Mouse (Mus musculus) neural tube, embryonic 13.5 days (tissue): ENCODE results near the gene Lipo1. TPM values are rescaled to one million over a fixed set of nuclear protein-coding genes. Genes with fewer than 3 reads are reported as not detected.
"Not testable (repeated sequence)": the region's sequence is repeated elsewhere in the genome, so short reads cannot be mapped to it uniquely, and the experiment has no call there.

ENCODE experiments used
- ATAC-seq: fragments of 200-750 bp; cut with Nextera tagmentation; 2 replicates; pipeline ENCODE4 v1.8.0; 2017; ENCODE audit warnings: low read depth, mild to moderate bottlenecking, moderate TSS enrichment, moderate library complexity
- H3K27ac ChIP-seq: fragments of 300-500 bp; sonication (generic); replicated peaks from 2 replicates; pipeline ENCODE4 v1.5.1; 2015; ENCODE audit warnings: moderate library complexity, mild to moderate bottlenecking, inconsistent platforms
- H3K27me3 ChIP-seq: fragments of 300-500 bp; sonication (generic); 2 replicates; pipeline ENCODE4 v1.6.1; 2015; ENCODE audit warnings: mild to moderate bottlenecking, inconsistent platforms
- H3K36me3 ChIP-seq: fragments of 300-500 bp; sonication (generic); 2 replicates; pipeline ENCODE4 v1.6.1; 2015; ENCODE audit warnings: mild to moderate bottlenecking, inconsistent platforms
- H3K4me1 ChIP-seq: fragments of 300-500 bp; sonication (generic); replicated peaks from 2 replicates; pipeline ENCODE4 v1.6.1; 2015; ENCODE audit warnings: inconsistent platforms
- H3K4me2 ChIP-seq: fragments of 300-500 bp; sonication (generic); 2 replicates; pipeline ENCODE4 v1.6.1; 2015; ENCODE audit warnings: inconsistent platforms, mild to moderate bottlenecking, moderate library complexity
- H3K4me3 ChIP-seq: fragments of 300-500 bp; sonication (generic); 2 replicates; pipeline ENCODE4 v1.5.1; 2015; ENCODE audit warnings: mild to moderate bottlenecking, inconsistent platforms
- H3K9ac ChIP-seq: fragments of 300-500 bp; sonication (generic); 2 replicates; pipeline ENCODE4 v1.6.1; 2015; ENCODE audit warnings: moderate library complexity, mild to moderate bottlenecking, inconsistent platforms
- H3K9me3 ChIP-seq: fragments of 300-500 bp; sonication (generic); 2 replicates; pipeline ENCODE4 v1.6.1; 2016; ENCODE audit warnings: inconsistent platforms
- WGBS: fragments of 180-500 bp; shearing (Covaris S2); methylation state at CpG from one replicate; pipeline ENCODE4 v1.1.7; 2015; 5-methylcytosine and 5-hydroxymethylcytosine counted together
- polyA plus RNA-seq: library from polyadenylated mRNA; unstranded; fragments of >200 nt; fragmentation: Nextera tagmentation; extraction: Ambion mirVana; gene quantifications from 2 replicates; pipeline ENCODE4 v1.2.1, GENCODE M21; 2015

Lipo1 gene
- not detected in 2 replicates for polyA plus RNA-seq

DNA sequence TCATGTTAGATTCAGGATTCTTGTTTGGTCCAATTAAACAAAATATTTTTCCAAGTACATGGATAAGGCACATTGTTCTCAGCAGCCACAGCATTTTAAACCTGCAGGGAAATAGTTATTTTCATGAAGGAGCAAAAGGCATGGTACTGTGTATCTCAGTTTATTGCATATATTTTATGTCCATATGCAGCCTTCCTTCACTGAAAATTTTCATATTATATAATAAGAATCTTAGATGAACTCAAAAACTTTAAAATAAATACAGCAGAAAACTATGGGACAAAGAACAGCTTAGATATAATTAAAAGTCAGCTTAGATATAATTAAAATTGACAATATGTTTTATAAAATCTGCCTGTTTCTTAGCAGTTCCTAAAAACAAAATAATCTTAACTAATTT lies at the start of gene Lipo1:
Gene Lipo1, minus strand, starts transcription at position 101 of the 400 bp plus-strand sequence.
- H3K4me2 ChIP-seq, H3K9ac ChIP-seq, H3K36me3 ChIP-seq, ATAC-seq, H3K27ac ChIP-seq, H3K4me1 ChIP-seq, H3K4me3 ChIP-seq, H3K27me3 ChIP-seq, H3K9me3 ChIP-seq: not testable (repeated sequence)

DNA sequence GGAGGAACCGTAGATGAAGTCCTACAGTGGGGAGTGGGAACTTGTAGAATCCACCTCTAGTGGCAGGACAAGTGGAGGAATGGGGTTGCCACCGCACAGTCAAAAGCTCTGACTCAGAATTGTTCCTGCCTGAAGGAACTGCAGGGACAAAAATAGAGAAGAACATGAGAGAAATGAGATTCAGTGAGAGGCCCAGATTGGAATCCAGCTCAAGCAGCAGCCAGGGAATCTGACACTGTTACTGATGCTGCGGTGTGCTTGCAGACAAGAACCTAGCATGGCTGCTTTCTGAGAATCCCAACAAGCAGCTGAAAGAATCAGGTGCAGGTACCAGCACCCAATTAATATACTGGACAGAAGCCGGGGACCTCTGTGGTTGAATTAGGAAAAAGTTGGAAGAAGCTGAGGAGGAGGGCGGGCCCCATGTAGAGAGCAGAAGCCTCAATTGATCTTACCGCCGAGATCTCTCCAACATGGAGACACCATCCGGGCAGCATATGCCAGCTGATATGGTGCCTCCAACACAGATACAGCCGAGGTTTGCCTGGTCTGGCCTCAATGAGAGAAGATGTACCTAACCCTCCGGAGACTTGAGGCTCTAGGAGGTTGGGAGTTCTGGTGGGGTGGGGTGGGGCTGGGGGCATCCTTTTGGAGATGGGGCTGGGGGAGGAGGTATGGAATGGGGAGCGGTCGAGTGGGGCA lies 532 bp downstream of the Lipo1 start:
- no peak overlapping the region for H3K4me2 ChIP-seq
- no peaks in the 10 kb centered on the region for H3K36me3 ChIP-seq
- no peak for ATAC-seq
- H3K27me3 ChIP-seq, result no peaks in the 10 kb centered on the region
- no peak overlapping the region for H3K4me3 ChIP-seq
- no peaks in the 10 kb centered on the region for H3K9me3 ChIP-seq
- WGBS, result 90% methylated on average over 12 of the region's 12 CpGs
- H3K27ac ChIP-seq, result no peak overlapping the region
- no peaks in the 10 kb centered on the region for H3K4me1 ChIP-seq
- H3K9ac ChIP-seq, result no peak overlapping the region

DNA sequence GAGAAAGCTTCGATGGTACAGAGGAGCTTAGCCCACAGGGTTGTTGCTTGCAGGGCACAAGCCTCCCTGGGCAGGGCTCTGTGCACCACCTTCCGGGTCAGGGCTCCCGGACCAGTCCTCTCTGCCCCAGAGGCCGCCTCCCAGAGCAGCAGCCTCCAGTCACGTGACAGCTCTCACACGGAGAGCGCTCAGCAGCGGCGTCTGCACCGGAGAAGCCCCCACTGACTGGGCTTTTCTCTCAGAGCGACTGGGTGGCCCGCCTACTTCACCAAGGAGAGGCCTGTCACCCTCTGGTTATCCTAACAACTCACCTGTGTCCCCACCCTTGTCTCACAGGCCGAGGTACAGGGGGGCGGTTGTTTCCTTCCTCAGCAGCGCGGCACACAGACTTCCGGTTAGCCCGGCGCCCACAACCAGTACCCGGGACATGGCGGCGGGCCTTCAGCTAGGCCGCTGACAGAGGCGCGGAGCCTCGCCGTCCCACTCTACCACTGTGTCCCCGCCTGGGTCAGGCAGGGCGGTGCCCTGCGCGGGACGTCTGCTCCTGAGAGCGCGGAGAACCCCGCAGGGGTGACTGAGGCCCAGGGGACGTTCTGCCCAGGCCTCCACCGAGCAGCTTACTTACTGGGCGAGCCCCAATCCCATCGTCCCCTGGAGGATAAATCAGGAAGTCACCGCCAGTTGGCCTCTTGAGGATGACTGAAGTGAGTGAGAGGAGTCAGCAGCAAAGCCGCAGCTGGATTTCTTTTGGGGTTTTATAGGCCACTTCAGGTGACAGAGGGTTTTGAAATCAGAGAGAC lies 25.8 kb downstream of the Lipo1 start, which contains the start of gene Lipo3:
Gene Lipo3, minus strand, starts transcription at position 665 of the 800 bp plus-strand sequence.
- 34% methylated on average over 13 of the region's 41 CpGs for WGBS
- H3K27me3 ChIP-seq, H3K9me3 ChIP-seq, H3K9ac ChIP-seq, H3K36me3 ChIP-seq, H3K27ac ChIP-seq, H3K4me1 ChIP-seq: not testable (repeated sequence)
- peak; percentile 96 for ATAC-seq
- H3K4me3 ChIP-seq, result peak within 1 kb of the TSS; percentile 25
- peak within 1 kb of the TSS; percentile 43 for H3K4me2 ChIP-seq

DNA sequence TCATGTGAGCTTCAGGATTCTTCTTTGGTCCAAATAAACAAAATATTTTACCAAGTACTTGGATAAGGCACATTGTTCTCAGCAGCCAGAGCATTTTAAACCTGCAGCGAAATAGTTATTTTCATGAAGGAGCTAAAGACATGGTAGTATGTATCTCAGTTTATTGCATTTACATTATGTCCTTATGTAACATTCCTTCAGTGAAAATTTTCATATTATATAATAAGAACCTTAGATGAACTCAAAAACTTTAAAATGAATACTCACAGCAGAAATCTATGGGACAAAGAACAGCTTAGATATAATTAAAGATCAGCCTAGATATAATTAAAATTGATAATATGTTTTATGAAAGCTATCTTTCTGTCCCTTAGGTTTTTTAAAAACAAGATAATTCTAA lies 36.0 kb downstream of the Lipo1 start, which contains the start of gene Lipo2:
Gene Lipo2, minus strand, starts transcription at position 101 of the 400 bp plus-strand sequence.
- not testable (repeated sequence) for H3K4me2 ChIP-seq, H3K9ac ChIP-seq, H3K36me3 ChIP-seq, H3K27ac ChIP-seq, H3K4me3 ChIP-seq, H3K27me3 ChIP-seq, ATAC-seq, H3K4me1 ChIP-seq, H3K9me3 ChIP-seq
- WGBS, result 98% methylated on average over 1 of the region's 1 CpGs

Other genes starting within 250 kb of the Lipo1 start
- not detected in 2 replicates for gene Gm8978, start 162.2 kb downstream of the Lipo1 start, polyA plus RNA-seq
- 0.39 and 0.54 TPM in 2 replicates for gene Lipo2, start 36.1 kb downstream of the Lipo1 start, polyA plus RNA-seq
- 13.8 and 15.0 TPM in 2 replicates for gene Lipo3, start 25.5 kb downstream of the Lipo1 start, polyA plus RNA-seq
- not detected in 2 replicates for gene Lipf, start 173.7 kb upstream of the Lipo1 start, polyA plus RNA-seq
- not detected in 2 replicates for gene Lipk, start 220.8 kb upstream of the Lipo1 start, polyA plus RNA-seq